Mouse (Mus musculus) embryonic fibroblast, embryonic 13.5 days (primary cell): ENCODE data around the gene 3110009E18Rik.

ENCODE experiments used
- CTCF ChIP-seq: IDR thresholded peaks from 2 replicates; pipeline ENCODE4 v1.5.1; 2011; ENCODE audit warnings: mild to moderate bottlenecking, control low read depth, low read length, moderate library complexity, borderline replicate concordance; ENCODE audit not compliant: insufficient read depth
- POLR2A ChIP-seq: IDR thresholded peaks from 2 replicates; pipeline ENCODE4 v1.6.1; 2011; ENCODE audit warnings: low read depth, mild to moderate bottlenecking, control low read depth, low read length, moderate library complexity

DNA sequence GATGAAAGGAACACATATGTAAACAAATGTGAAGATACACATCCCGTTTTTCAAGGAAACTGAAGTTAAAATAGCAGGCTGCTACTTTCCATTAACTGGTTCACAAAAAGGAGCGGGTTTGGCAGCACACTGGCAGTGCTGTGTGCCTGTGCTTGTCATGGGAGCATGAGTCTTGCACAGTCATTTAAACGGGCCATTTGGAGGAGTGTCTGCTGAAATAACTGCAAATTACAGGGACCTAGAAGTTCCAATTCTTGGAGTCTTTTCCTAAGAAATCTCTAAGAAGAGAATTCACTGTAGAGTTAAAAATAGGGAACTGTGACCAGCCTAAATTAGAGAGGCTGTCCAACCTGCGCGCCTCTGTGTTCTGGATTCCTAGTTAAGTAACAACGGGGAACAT is 70.0 kb downstream of the 3110009E18Rik start:
- no peak for TF ChIP-seq CTCF
- no peak for TF ChIP-seq POLR2A
